Mouse (Mus musculus) forebrain, embryonic 16.5 days (tissue): Measurements from ENCODE around the gene Tyrp1. TPM values are rescaled to one million over a fixed set of nuclear protein-coding genes. Genes with fewer than 3 reads are reported as not detected.

Experiments
- ATAC-seq: fragments of 200-750 bp; cut with Nextera tagmentation; 2 replicates; pipeline ENCODE4 v1.8.0; 2017; ENCODE audit warnings: mild to moderate bottlenecking, moderate library complexity
- H3K27ac ChIP-seq: fragments of 300-500 bp; sonication (generic); 2 replicates; pipeline ENCODE4 v1.5.1; 2014; ENCODE audit warnings: low read length, control low read depth
- H3K27me3 ChIP-seq: fragments of 300-500 bp; sonication (generic); replicated peaks from 2 replicates; pipeline ENCODE4 v1.6.1; 2014; ENCODE audit warnings: low read length; ENCODE audit not compliant: control insufficient read depth, insufficient read depth
- H3K36me3 ChIP-seq: fragments of 300-500 bp; sonication (generic); 2 replicates; pipeline ENCODE4 v1.6.1; 2014; ENCODE audit not compliant: control insufficient read depth, insufficient read depth
- H3K4me1 ChIP-seq: fragments of 300-500 bp; sonication (generic); replicated peaks from 2 replicates; pipeline ENCODE4 v1.6.1; 2014; ENCODE audit warnings: low read length; ENCODE audit not compliant: control insufficient read depth, insufficient read depth
- H3K4me2 ChIP-seq: fragments of 300-500 bp; sonication (generic); 2 replicates; pipeline ENCODE4 v1.6.1; 2014; ENCODE audit warnings: mild to moderate bottlenecking, low read length, control low read depth
- H3K4me3 ChIP-seq: fragments of 300-500 bp; sonication (generic); replicated peaks from 2 replicates; pipeline ENCODE4 v1.5.1; 2014; ENCODE audit warnings: mild to moderate bottlenecking, low read length, control low read depth
- H3K9ac ChIP-seq: fragments of 300-500 bp; sonication (generic); replicated peaks from 2 replicates; pipeline ENCODE4 v1.6.1; 2014; ENCODE audit warnings: low read depth, low read length, control low read depth
- H3K9me3 ChIP-seq: fragments of 300-500 bp; sonication (generic); 2 replicates; pipeline ENCODE4 v1.6.1; 2016; ENCODE audit warnings: low read length; ENCODE audit not compliant: control insufficient read depth
- WGBS: fragments of 180-500 bp; shearing (Covaris S2); extraction: QIAGEN DNeasy Blood & Tissue Kit; methylation state at CpG from one replicate; pipeline ENCODE4 v1.1.7; 2014; 5-methylcytosine and 5-hydroxymethylcytosine counted together
- polyA plus RNA-seq: library from polyadenylated mRNA; unstranded; fragments of >200 nt; fragmentation: Nextera tagmentation; extraction: Ambion mirVana; gene quantifications from 2 replicates; pipeline ENCODE4 v1.2.1, GENCODE M21; 2015

The Tyrp1 gene
- polyA plus RNA-seq, 1 experiment from 2014 or later, result 0.20 TPM

GRCm38 (mm10) chr4:80852590-80853425 lies 18.9 kb downstream of the Tyrp1 start:
- H3K36me3 ChIP-seq, result no peaks in the 10 kb centered on the region
- H3K9me3 ChIP-seq, result no peaks in the 10 kb centered on the region
- H3K4me1 ChIP-seq, result peaks cover 2% of the 10 kb centered on the region; the same call in 1 of the 2 replicates
- WGBS, result 57% methylated on average over 7 of the region's 7 CpGs
- peak; percentile 80 for ATAC-seq
- H3K9ac ChIP-seq, result no peak overlapping the region
- peak overlapping the region; percentile 63; the same call in 1 of the 2 replicates for H3K27ac ChIP-seq
- no peak overlapping the region for H3K4me3 ChIP-seq
- no peaks in the 10 kb centered on the region for H3K27me3 ChIP-seq
- H3K4me2 ChIP-seq, result no peak overlapping the region

GRCm38 (mm10) chr4:80855495-80855894 lies 21.6 kb downstream of the Tyrp1 start:
- Histone ChIP-seq H3K4me1 (peaks cover 2% of the 10 kb centered on the region; the same call in 1 of the 2 replicates), H3K4me3 (no peak overlapping the region)
- 74% methylated on average over 9 of the region's 9 CpGs for WGBS

GRCm38 (mm10) chr4:80862962-80863361 lies 29.0 kb downstream of the Tyrp1 start:
- Histone ChIP-seq H3K4me2 (no peak overlapping the region), H3K9ac (no peak overlapping the region), H3K36me3 (no peaks in the 10 kb centered on the region), H3K27ac (no peak overlapping the region), H3K9me3 (no peaks in the 10 kb centered on the region), H3K27me3 (no peaks in the 10 kb centered on the region), H3K4me1 (0 out of 2 replicates have a peak, but pooled peaks cover 5% of the 10 kb centered on the region), H3K4me3 (no peak overlapping the region)
- 43% methylated on average over 9 of the region's 9 CpGs for WGBS
- ATAC-seq, result no peak

More at GRCm38 (mm10) chr4:80855495-80855894, 21.6 kb downstream of the Tyrp1 start:
- Histone ChIP-seq H3K36me3 (no peaks in the 10 kb centered on the region), H3K9ac (no peak overlapping the region), H3K9me3 (no peaks in the 10 kb centered on the region), H3K4me2 (no peak overlapping the region), H3K27me3 (no peaks in the 10 kb centered on the region), H3K27ac (no peak overlapping the region)
- no peak for ATAC-seq

- H3K9me3 ChIP-seq, result no peaks in the 10 kb centered on the region
- H3K4me1 ChIP-seq, result 0 out of 2 replicates have a peak, but pooled peaks cover 5% of the 10 kb centered on the region
- no peaks in the 10 kb centered on the region for H3K27me3 ChIP-seq
- WGBS, result 64% methylated on average over 7 of the region's 7 CpGs
- no peaks in the 10 kb centered on the region for H3K36me3 ChIP-seq
- no peak overlapping the region for H3K9ac ChIP-seq
- no peak for ATAC-seq
- H3K4me3 ChIP-seq, result no peak overlapping the region
- no peak overlapping the region for H3K27ac ChIP-seq
- no peak overlapping the region for H3K4me2 ChIP-seq
These were observed 30.0 kb downstream of the Tyrp1 start for GRCm38 (mm10) chr4:80863906-80864305.

- Histone ChIP-seq H3K36me3 (no peaks in the 10 kb centered on the region), H3K4me2 (peak overlapping the region; percentile 52), H3K27ac (peak overlapping the region; percentile 43), H3K4me3 (peak overlapping the region; percentile 33), H3K27me3 (no peaks in the 10 kb centered on the region), H3K4me1 (0 out of 2 replicates have a peak, but pooled peaks cover 5% of the 10 kb centered on the region), H3K9me3 (no peaks in the 10 kb centered on the region), H3K9ac (peak overlapping the region; percentile 38)
- ATAC-seq, result peak; percentile 91
- WGBS, result under 1% methylated on average over 17 of the region's 17 CpGs
These were observed 30.6 kb downstream of the Tyrp1 start for GRCm38 (mm10) chr4:80864511-80864922.

- no peaks in the 10 kb centered on the region for H3K9me3 ChIP-seq
- no peak overlapping the region for H3K4me2 ChIP-seq
- ATAC-seq, result peak; percentile 76
- H3K36me3 ChIP-seq, result no peaks in the 10 kb centered on the region
- no peak overlapping the region for H3K4me3 ChIP-seq
- 20% methylated on average over 5 of the region's 5 CpGs for WGBS
- no peak overlapping the region for H3K27ac ChIP-seq
- H3K27me3 ChIP-seq, result no peaks in the 10 kb centered on the region
- H3K4me1 ChIP-seq, result 0 out of 2 replicates have a peak, but pooled peaks cover 5% of the 10 kb centered on the region
- no peak overlapping the region for H3K9ac ChIP-seq
These were observed 32.1 kb downstream of the Tyrp1 start for GRCm38 (mm10) chr4:80866065-80866464.

GRCm38 (mm10) chr4:80869598-80869997 lies 35.7 kb downstream of the Tyrp1 start:
- Histone ChIP-seq H3K4me3 (no peak overlapping the region), H3K27ac (no peak overlapping the region), H3K4me1 (0 out of 2 replicates have a peak, but pooled peaks cover 3% of the 10 kb centered on the region), H3K4me2 (no peak overlapping the region), H3K36me3 (no peaks in the 10 kb centered on the region), H3K27me3 (no peaks in the 10 kb centered on the region), H3K9me3 (no peaks in the 10 kb centered on the region), H3K9ac (no peak overlapping the region)
- no peak for ATAC-seq
- 53% methylated on average over 2 of the region's 2 CpGs for WGBS

- no peaks in the 10 kb centered on the region for H3K36me3 ChIP-seq
- H3K4me2 ChIP-seq, result no peak overlapping the region
- no peaks in the 10 kb centered on the region for H3K27me3 ChIP-seq
- ATAC-seq, result no peak
- 41% methylated on average over 6 of the region's 6 CpGs for WGBS
- H3K4me1 ChIP-seq, result no peaks in the 10 kb centered on the region
- no peak overlapping the region for H3K27ac ChIP-seq
- no peak overlapping the region for H3K4me3 ChIP-seq
- no peak overlapping the region for H3K9ac ChIP-seq
- H3K9me3 ChIP-seq, result no peaks in the 10 kb centered on the region
These were observed 39.1 kb downstream of the Tyrp1 start for GRCm38 (mm10) chr4:80872847-80873644.
